Mouse (Mus musculus) frontal cortex, adult 2 months (tissue): ENCODE measurements around the gene Olfr987. TPM values are rescaled to one million over a fixed set of nuclear protein-coding genes. Genes with fewer than 3 reads are reported as not detected.
"Not testable (repeated sequence)": the region's sequence is repeated elsewhere in the genome, so short reads cannot be mapped to it uniquely, and the experiment has no call there.

Experiments
- DNase-seq, 2 experiments: peaks; one replicate each; pipeline ENCODE4 v3.0.0; 2022; ENCODE audit warnings: low spot score in 1 of 2; ENCODE audit errors: extremely low spot score in 1 of 2
- polyA plus RNA-seq: library from polyadenylated mRNA; depleted of rRNA; stranded (reverse); fragments of >200 nt; gene quantifications from 2 replicates; pipeline ENCODE4 v1.2.3, GENCODE M21; 2012; rRNA removed

The Olfr987 gene
- 0.06 and 0.08 TPM in 2 replicates for polyA plus RNA-seq

DNA sequence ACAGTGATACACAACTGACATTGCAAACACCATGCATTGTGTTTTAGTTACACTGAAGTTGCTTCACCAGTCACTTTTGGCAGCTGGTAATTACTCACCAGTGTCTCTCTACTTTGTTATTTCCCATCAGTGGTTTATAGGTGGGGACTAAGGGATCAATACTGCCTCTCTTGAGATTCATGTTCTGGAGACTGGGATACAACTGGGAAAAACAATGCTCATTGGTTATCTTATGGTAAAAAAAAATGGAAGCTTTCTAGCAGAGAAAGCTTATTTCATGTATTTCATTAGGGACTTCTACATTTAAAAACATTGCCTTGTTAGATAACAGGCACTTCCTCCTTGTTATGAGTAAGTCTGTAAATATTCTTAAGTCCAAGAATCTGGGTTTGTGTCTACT, at the start of gene Olfr987:
Gene Olfr987, minus strand, starts transcription at position 101 of the 400 bp plus-strand sequence.
- not testable (repeated sequence) for DNase-seq

DNA sequence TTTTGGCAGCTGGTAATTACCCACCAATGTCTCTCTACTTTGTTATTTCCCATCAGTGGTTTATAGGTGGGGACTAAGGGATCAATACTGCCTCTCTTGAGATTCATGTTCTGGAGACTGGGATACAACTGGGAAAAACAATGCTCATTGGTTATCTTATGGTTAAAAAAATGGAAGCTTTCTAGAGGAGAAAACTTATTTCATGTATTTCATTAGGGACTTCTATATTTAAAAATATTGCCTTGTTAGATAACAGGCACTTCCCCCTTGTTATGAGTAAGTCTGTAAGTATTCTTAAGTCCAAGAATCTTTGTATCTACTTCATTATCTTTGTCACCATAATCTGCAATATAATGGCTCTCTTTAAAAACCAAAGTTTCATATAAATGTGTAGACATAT, 24.0 kb upstream of the Olfr987 start, which contains the start of gene Olfr988:
Gene Olfr988, minus strand, starts transcription at position 101 of the 400 bp plus-strand sequence.
- DNase-seq = not testable (repeated sequence)

DNA sequence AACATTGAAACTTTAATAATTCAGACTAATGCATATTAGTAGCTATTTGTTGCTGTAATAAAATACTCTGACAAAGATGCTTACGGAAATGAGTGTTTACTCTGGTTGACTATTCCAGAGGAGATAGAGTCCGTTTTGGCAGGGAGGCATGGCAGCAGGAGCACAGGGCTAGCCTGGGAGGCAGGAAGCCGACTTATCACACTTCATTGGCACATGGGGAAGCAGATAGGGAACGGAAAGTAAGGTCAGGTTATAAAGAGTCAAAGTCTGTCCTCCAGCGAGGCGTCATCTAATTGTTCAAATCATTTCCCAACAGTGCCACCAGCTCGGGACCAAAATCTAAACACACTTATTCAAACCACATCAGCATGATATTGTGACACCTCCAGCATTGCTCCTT, 857 bp upstream of the Olfr987 start:
- no peak for DNase-seq

DNA sequence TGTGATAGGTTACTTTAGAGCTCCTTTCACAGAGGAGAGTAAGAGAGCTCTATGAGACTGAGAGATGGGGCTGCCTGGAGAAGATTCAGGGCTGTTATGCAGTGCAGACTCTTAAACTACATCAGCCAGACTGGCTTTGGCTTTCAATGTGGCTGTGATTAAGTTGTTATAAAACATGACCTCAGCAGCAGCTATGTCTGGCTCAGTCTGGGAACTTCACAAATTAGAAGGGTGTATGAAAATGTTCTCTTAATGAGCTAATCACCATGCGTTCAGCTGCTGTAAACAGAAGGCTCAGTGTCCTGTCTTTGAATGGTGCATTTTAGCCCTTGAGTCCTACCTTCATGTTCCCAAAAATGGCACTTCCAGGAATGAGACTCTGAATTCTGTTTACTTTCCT, 20.0 kb downstream of the Olfr987 start:
- DNase-seq = no peak

DNA sequence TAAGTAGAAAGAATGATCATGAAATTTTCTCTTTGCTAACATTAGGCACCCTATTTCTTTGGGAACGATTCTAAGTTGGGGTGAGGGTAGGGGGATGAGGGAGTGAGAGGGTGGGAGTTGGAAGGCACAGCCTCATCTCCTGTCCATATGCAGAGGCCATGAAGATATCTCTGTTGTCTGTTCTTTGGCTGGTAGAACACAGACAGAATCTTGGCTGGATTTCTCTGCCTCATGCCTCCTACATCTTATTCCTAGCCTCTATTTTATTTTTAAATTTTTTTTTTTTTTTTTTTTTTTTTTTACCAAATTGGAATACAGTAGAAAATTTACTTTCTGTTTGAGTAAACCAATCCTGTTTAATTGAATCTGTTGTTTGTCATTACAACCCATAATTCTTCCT, 53.7 kb downstream of the Olfr987 start:
- peak in 1 of 2 experiments; percentile 20 for DNase-seq

DNA sequence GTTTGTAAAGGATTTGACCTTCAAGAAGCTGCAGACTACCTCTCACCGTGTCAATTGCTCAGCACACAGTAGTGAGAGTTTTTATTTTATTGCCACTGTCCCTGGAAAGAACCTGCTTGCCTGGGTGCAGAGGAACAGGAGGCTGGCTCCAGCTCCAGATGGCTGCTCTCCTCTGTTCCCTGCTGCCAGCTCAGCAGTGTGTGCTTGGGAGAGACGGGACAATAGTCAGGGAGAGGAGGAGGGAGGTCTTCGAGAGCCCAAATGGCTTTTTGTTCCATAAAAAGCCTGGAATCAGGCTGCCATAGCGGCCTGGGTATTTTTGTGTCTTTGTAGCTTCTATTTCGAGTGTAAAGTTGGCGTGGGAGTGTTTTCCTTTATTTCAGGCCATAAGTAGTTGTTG, 54.5 kb downstream of the Olfr987 start:
- DNase-seq = peak; percentile 78 to 91

DNA sequence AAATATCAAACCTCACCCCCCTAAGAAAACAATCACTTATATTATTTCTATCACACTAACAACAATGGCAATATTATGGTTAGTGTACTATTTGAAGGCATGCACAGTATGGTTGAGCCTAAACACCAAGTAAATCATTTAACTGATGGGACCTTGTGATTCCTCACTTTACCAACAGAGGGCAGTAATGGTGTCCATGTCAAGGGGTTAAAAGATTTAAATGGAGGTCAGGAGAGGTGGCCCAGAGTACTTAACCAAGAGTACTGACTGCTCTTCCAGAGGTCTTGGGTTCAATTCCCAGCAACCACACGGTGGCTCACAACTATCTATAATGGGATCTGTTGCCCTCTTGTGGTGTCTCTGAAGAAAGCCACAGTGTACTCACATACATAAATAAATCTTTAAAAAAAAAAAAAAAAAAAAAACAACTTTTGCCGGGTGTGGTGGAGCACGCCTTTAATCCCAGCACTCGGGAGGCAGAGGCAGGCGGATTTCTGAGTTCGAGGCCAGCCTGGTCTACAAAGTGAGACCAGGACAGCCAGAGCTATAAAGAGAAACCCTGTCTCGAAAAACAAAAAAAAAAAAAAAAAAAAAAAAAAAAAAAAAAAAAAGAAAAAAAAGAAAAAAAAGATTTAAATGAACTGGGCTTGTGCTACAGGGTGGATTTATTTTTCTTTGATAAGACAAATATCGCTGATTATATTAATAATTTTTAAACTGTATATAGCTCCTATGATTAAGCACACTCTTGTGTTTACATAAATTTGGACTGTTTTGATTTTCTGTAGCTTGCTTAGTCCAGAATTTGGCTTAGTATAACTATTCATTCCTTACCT, 55.3 kb downstream of the Olfr987 start:
- no peak for DNase-seq

DNA sequence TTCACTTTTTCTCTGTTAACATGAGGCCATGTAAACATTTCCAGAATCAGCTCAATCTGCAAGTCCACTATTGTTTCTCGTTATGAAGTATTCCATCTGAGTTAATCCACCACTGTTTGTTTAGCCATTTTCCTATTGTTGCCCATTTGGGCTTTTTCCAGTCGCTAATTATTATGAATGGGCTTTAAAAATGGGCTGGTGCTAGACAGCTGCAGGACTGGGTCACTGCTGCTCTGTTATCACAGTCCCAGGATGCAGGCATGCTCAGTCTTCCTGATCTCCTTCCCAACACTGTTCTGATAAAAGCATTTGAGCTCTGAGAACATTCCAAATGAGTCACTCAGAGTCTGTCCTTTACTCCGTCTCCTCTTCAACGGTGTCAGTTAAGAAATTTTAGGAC, 58.1 kb downstream of the Olfr987 start:
- no peak for DNase-seq

Other genes with a start within 250 kb of the Olfr987 start
- gene Aplnr, start 203.1 kb downstream of the Olfr987 start, polyA plus RNA-seq = 1.2 TPM in 2 replicates
- gene Lrrc55, start 142.1 kb downstream of the Olfr987 start, polyA plus RNA-seq = 63.6 and 64.7 TPM in 2 replicates
- not detected in 2 replicates for gene Olfr988, start 23.9 kb upstream of the Olfr987 start, polyA plus RNA-seq
- not detected in 2 replicates for gene Olfr992, start 70.2 kb upstream of the Olfr987 start, polyA plus RNA-seq
- gene Olfr993, start 75.6 kb upstream of the Olfr987 start, polyA plus RNA-seq = not detected in 2 replicates
- 0.12 and 0.19 TPM in 2 replicates for gene Olfr994, start 97.1 kb upstream of the Olfr987 start, polyA plus RNA-seq
- not detected in 2 replicates for gene Olfr995, start 104.3 kb upstream of the Olfr987 start, polyA plus RNA-seq
- not detected in 2 replicates for gene 4833423E24Rik, start 179.7 kb upstream of the Olfr987 start, polyA plus RNA-seq
- not detected in 2 replicates for gene Olfr996, start 239.9 kb upstream of the Olfr987 start, polyA plus RNA-seq
- gene Olfr998, start 249.6 kb upstream of the Olfr987 start, polyA plus RNA-seq = not detected in 2 replicates